Mouse (Mus musculus): ENCODE data around the gene Dap. TPM values are rescaled to one million over a fixed set of nuclear protein-coding genes. Genes with fewer than 3 reads are reported as not detected.
A peak's percentile ranks its signal among the peaks of the same experiment; 100 is the strongest.

Dap gene
- total and polyA plus RNA-seq, 3 experiments, result 12.6 to 69.8 (median 15.1) TPM

DNA sequence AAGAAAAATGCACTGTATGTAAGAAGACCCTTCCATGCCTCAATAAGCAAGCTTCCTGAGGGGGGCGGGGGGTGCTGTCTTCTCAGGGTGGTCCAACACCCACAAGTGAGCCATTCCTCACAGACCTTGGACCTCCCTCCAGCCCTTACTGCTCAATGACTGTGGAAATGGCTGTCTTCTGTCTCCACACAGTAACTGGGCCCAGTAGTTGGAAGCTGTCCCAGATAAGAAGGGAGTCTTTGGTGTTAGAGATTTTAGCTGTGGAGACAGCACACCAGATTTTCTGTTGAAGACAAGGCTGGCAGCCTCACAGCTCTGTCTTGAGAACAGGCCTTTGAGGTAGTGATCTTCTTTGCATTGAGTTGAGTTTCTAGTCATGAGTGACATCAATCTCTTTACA is 33.2 kb downstream of the Dap start:
- TF ChIP-seq MAX (IDR thresholded peaks at IDR 0.05; ENCODE audit: low read length) (no peak), JUN (IDR thresholded peaks at IDR 0.05; ENCODE audit: insufficient read depth, low read depth, low read length) (no peak), SMC3 (IDR thresholded peaks at IDR 0.05; ENCODE audit: low read depth, low read length) (no peak), JUND (conservative IDR thresholded peaks at IDR 0.05; ENCODE audit: low read depth, low read length) (no peak), USF1 (IDR thresholded peaks at IDR 0.05; ENCODE audit: low read depth, low read length) (no peak)
- Histone ChIP-seq H3K4me2 (ENCODE audit: insufficient read depth, low read depth, poor library complexity, severe bottlenecking) (no peak overlapping the region), H3K79me2 (replicated peaks; ENCODE audit: control insufficient read depth, extremely low read depth, insufficient read depth, poor library complexity, severe bottlenecking) (no peaks in the 10 kb centered on the region), H3K9ac (ENCODE audit: insufficient read depth, low read depth) (no peak overlapping the region), H3K4me3 (replicated peaks in 1 of 3; ENCODE audit: low read depth in 2 of 3, low read length in 2 of 3, poor library complexity in 1 of 3) (no peak overlapping the region), H3K27ac (ENCODE audit: insufficient read depth, low read depth) (0 out of 2 replicates have a peak overlapping the region, but pooled peaks have one; percentile 79), H3K9me3 (replicated peaks; ENCODE audit: low read length) (no peaks in the 10 kb centered on the region), H3K4me1 (ENCODE audit: control insufficient read depth in 1 of 2, insufficient read depth in 2 of 2) (peaks cover 68 to 99% of the 10 kb centered on the region in 2 experiments), H3K27me3 (replicated peaks) (no peaks in the 10 kb centered on the region), H3K36me3 (replicated peaks in 1 of 2; ENCODE audit: control insufficient read depth in 1 of 2, insufficient read depth in 1 of 2, low read length in 1 of 2) (peaks cover 0 to 40% of the 10 kb centered on the region in 2 experiments)
- in situ Hi-C loops (cut with MboI; ENCODE audit: low pct_ligation_motif_present, low pct_unique_long_range_greater_than_20kb, low sequenced_read_pairs) (loop anchor here (25.0 kb wide), 1 partner anchor 445 kb away; no protein-coding TSS in a partner anchor), dilution Hi-C loops (cut with MboI; ENCODE audit: extremely low pct_ligation_motif_present, extremely low pct_unique_long_range_greater_than_20kb, low sequenced_read_pairs) (no loop called here)
- no peak for DNase-seq (ENCODE audit: extremely low read depth)

DNA sequence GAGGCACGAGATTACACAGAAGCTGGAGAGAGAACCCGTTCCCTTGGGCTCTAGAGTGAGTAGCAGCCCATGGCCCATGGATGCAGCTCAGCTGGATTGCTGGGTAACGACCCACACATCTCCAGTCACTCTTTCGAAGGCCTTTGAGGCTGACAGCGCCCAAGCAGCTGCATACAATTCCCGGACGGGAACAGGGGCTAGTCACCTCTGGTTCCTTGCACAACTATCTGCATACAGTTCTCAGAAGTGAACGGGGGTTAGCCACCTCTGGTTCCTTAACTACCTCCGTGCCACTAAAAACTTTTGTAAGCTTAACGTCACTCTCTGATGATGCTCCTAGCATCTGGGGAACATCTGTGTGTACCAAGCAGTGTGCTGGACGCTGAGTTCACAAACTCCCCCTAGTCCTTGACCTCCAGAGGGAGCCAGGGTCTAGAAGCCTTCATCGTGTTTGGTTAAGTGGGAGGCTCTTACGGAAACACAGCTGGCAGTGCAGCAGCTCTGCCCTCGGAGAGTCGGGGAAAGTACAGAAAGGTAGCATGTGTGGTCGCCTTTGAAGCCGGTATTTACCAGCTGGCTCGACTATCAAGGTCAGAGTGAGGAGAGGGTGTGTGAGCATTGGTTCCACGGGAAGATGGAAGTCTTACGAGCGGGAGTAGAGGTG is 34.0 kb downstream of the Dap start:
- Histone ChIP-seq H3K4me2 (ENCODE audit: insufficient read depth, low read depth, poor library complexity, severe bottlenecking) (peak overlapping the region; percentile 87), H3K36me3 (replicated peaks in 1 of 2; ENCODE audit: control insufficient read depth in 1 of 2, insufficient read depth in 1 of 2, low read length in 1 of 2) (peaks cover 0 to 42% of the 10 kb centered on the region in 2 experiments), H3K79me2 (replicated peaks; ENCODE audit: control insufficient read depth, extremely low read depth, insufficient read depth, poor library complexity, severe bottlenecking) (no peaks in the 10 kb centered on the region), H3K9me3 (replicated peaks; ENCODE audit: low read length) (no peaks in the 10 kb centered on the region), H3K4me1 (ENCODE audit: control insufficient read depth in 1 of 2, insufficient read depth in 2 of 2) (peaks cover 68 to 92% of the 10 kb centered on the region in 2 experiments), H3K4me3 (replicated peaks in 1 of 3; ENCODE audit: low read depth in 2 of 3, low read length in 2 of 3, poor library complexity in 1 of 3) (peak overlapping the region in 2 of 3 experiments; percentile 26 to 50), H3K27ac (ENCODE audit: insufficient read depth, low read depth) (peak overlapping the region; percentile 79), H3K9ac (ENCODE audit: insufficient read depth, low read depth) (peak overlapping the region; percentile 25; the same call in 1 of the 2 replicates), H3K27me3 (replicated peaks) (no peaks in the 10 kb centered on the region)
- in situ Hi-C loops (cut with MboI; ENCODE audit: low pct_ligation_motif_present, low pct_unique_long_range_greater_than_20kb, low sequenced_read_pairs), result loop anchor here (25.0 kb wide), 1 partner anchor 446 kb away; no protein-coding TSS in a partner anchor
- dilution Hi-C loops (cut with MboI; ENCODE audit: extremely low pct_ligation_motif_present, extremely low pct_unique_long_range_greater_than_20kb, low sequenced_read_pairs), result no loop called here
- DNase-seq (ENCODE audit: extremely low read depth), result peak; percentile 82
- TF ChIP-seq MAZ (IDR thresholded peaks at IDR 0.05; ENCODE audit: low read depth, low read length), result no peak
- TF ChIP-seq MAFK (IDR thresholded peaks at IDR 0.05; ENCODE audit: insufficient replicate concordance, low read length), result no peak
- TF ChIP-seq HCFC1 (IDR thresholded peaks at IDR 0.05; ENCODE audit: low read depth, low read length), result peak; percentile 37
- TF ChIP-seq ETS1 (conservative IDR thresholded peaks at IDR 0.05; ENCODE audit: low read depth, low read length), result peak; percentile 90
- peak; percentile 55; the same call in 1 of the 2 replicates for TF ChIP-seq RCOR1 (conservative IDR thresholded peaks at IDR 0.05; ENCODE audit: low read depth, low read length)
- no peak for TF ChIP-seq USF2 (conservative IDR thresholded peaks at IDR 0.05; ENCODE audit: low read depth, low read length)
- TF ChIP-seq JUND (conservative IDR thresholded peaks at IDR 0.05; ENCODE audit: low read depth, low read length), result no peak
- no peak for TF ChIP-seq JUN (IDR thresholded peaks at IDR 0.05; ENCODE audit: insufficient read depth, low read depth, low read length)
- no peak for TF ChIP-seq NRF1 (IDR thresholded peaks at IDR 0.05; ENCODE audit: low read depth, low read length)
- peak; percentile 25; the same call in 1 of the 2 replicates for TF ChIP-seq POLR2A (IDR thresholded peaks at IDR 0.05; ENCODE audit: low read depth, low read length)
- peak; percentile 70 for TF ChIP-seq EP300 (IDR thresholded peaks at IDR 0.05; ENCODE audit: low read length)
- TF ChIP-seq ZMIZ1 (IDR thresholded peaks at IDR 0.05; ENCODE audit: low read depth, low read length), result no peak; the same call in 1 of the 2 replicates
- no peak for TF ChIP-seq GABPA (IDR thresholded peaks at IDR 0.05; ENCODE audit: insufficient replicate concordance, low read depth, low read length)
- no peak for TF ChIP-seq MYC (IDR thresholded peaks at IDR 0.05; ENCODE audit: low read depth, low read length)
- TF ChIP-seq ZNF384 (IDR thresholded peaks at IDR 0.05; ENCODE audit: low read depth, low read length), result no peak
- peak; percentile 82 for TF ChIP-seq MXI1 (IDR thresholded peaks at IDR 0.05; ENCODE audit: low read depth, low read length)
- TF ChIP-seq SIN3A (IDR thresholded peaks at IDR 0.05; ENCODE audit: low read length), result peak; percentile 72
- TF ChIP-seq BHLHE40 (IDR thresholded peaks at IDR 0.05; ENCODE audit: low read depth, low read length), result peak; percentile 47; the same call in 1 of the 2 replicates
- peak; percentile 89 for TF ChIP-seq TCF12 (IDR thresholded peaks at IDR 0.05; ENCODE audit: low read depth, low read length)
- TF ChIP-seq POLR2AphosphoS2 (IDR thresholded peaks at IDR 0.05; ENCODE audit: low read depth, low read length), result no peak
- 0 out of 2 replicates have a peak, but pooled peaks have one; percentile 6 for TF ChIP-seq KAT2A (IDR thresholded peaks at IDR 0.05; ENCODE audit: insufficient replicate concordance, low read length)
- no peak for TF ChIP-seq TBP (conservative IDR thresholded peaks at IDR 0.05; ENCODE audit: low read depth, low read length)
- TF ChIP-seq CHD1 (IDR thresholded peaks at IDR 0.05; ENCODE audit: low read depth, low read length), result no peak
- TF ChIP-seq MEF2A (IDR thresholded peaks at IDR 0.05; ENCODE audit: borderline replicate concordance, low read depth, low read length), result peak; percentile 72
- TF ChIP-seq PAX5 (IDR thresholded peaks at IDR 0.05; ENCODE audit: low read length), result no peak
- TF ChIP-seq RAD21 (IDR thresholded peaks at IDR 0.05; ENCODE audit: low read depth, low read length), result peak; percentile 47
- peak in 1 of 2 experiments; percentile 70; a peak in 2 of 4 replicates for TF ChIP-seq CTCF (conservative IDR thresholded peaks at IDR 0.05 in 1 of 2, IDR thresholded peaks at IDR 0.05 in 1 of 2; ENCODE audit: low read depth in 2 of 2, low read length in 2 of 2)
- TF ChIP-seq ELF1 (IDR thresholded peaks at IDR 0.05; ENCODE audit: low read depth, low read length), result 0 out of 2 replicates have a peak, but pooled peaks have one; percentile 23

Measured in CH12.LX (cell line).